Mouse (Mus musculus): ENCODE results near the gene Lrrc8b. TPM values are rescaled to one million over a fixed set of nuclear protein-coding genes. Genes with fewer than 3 reads are reported as not detected.

Lrrc8b gene
- 0.67 and 1.3 TPM in 2 replicates for polyA plus RNA-seq (2012; ENCODE audit: low replicate concordance)

GRCm38 (mm10) chr5:105415198-105415791 lies at the start of gene Lrrc8b:
Gene Lrrc8b (plus strand): TSS chr5:105415775.

GRCm38 (mm10) chr5:105519096-105519975 lies 103.8 kb downstream of the Lrrc8b start, which contains the start of gene Lrrc8c:
Gene Lrrc8c (plus strand): TSS chr5:105519388.

Other genes starting within 250 kb of the Lrrc8b start
- 0.30 and 0.76 TPM in 2 replicates for gene Gbp10, start 176.2 kb upstream of the Lrrc8b start, polyA plus RNA-seq (2012; ENCODE audit: low replicate concordance)
- gene Gm43302, start 122.1 kb upstream of the Lrrc8b start, polyA plus RNA-seq (2012; ENCODE audit: low replicate concordance), result 1.1 and 2.0 TPM in 2 replicates
- gene Gbp6, start 122.1 kb upstream of the Lrrc8b start, polyA plus RNA-seq (2012; ENCODE audit: low replicate concordance), result 1.7 and 2.3 TPM in 2 replicates
- 126 and 540 TPM in 2 replicates for gene Lrrc8c, start 103.6 kb downstream of the Lrrc8b start, polyA plus RNA-seq (2012; ENCODE audit: low replicate concordance)